Mouse (Mus musculus) lung, adult 18-20 months (tissue): ENCODE results near the gene Ifitm10.
"Not testable (repeated sequence)": the region's sequence is repeated elsewhere in the genome, so short reads cannot be mapped to it uniquely, and the experiment has no call there.

ENCODE experiments used
- DNase-seq, 2 experiments: peaks; one replicate each; pipeline ENCODE4 v3.0.0; 2022; ENCODE audit warnings: mixed read lengths in 2 of 2

Gene Ifitm10

GRCm38 (mm10) chr7:142360743-142361142, 12.8 kb downstream of the Ifitm10 start:
- no peak for DNase-seq

GRCm38 (mm10) chr7:142359129-142359528, 14.4 kb downstream of the Ifitm10 start:
- no peak for DNase-seq

GRCm38 (mm10) chr7:142357566-142357965, 16.0 kb downstream of the Ifitm10 start:
- DNase-seq, result no peak

- no peak for DNase-seq
Measured at GRCm38 (mm10) chr7:142354661-142355233, 18.8 kb downstream of the Ifitm10 start.

- DNase-seq, result peak in 1 of 2 experiments; percentile 44
Measured at GRCm38 (mm10) chr7:142353854-142354253, 19.7 kb downstream of the Ifitm10 start.

GRCm38 (mm10) chr7:142351569-142351968, 22.0 kb downstream of the Ifitm10 start:
- DNase-seq, result no peak

- DNase-seq, result no peak
Measured at GRCm38 (mm10) chr7:142349308-142349961, 24.1 kb downstream of the Ifitm10 start.

- no peak for DNase-seq
Measured at GRCm38 (mm10) chr7:142347542-142347941, 26.0 kb downstream of the Ifitm10 start.

- peak in 1 of 2 experiments; percentile 25 for DNase-seq
Measured at GRCm38 (mm10) chr7:142342247-142342640, 31.3 kb downstream of the Ifitm10 start.

GRCm38 (mm10) chr7:142341564-142342246, 31.8 kb downstream of the Ifitm10 start:
- DNase-seq, result peak in 1 of 2 experiments; percentile 28

GRCm38 (mm10) chr7:142340269-142340970, 33.1 kb downstream of the Ifitm10 start:
- peak; percentile 35 to 58 for DNase-seq

GRCm38 (mm10) chr7:142335151-142335550, 38.4 kb downstream of the Ifitm10 start:
- DNase-seq, result no peak

- DNase-seq, result peak; percentile 74 to 82
Measured at GRCm38 (mm10) chr7:142334246-142334645, 39.3 kb downstream of the Ifitm10 start.

- not testable (repeated sequence) for DNase-seq
Measured at GRCm38 (mm10) chr7:142332741-142333140, 40.8 kb downstream of the Ifitm10 start.

- no peak for DNase-seq
Measured at GRCm38 (mm10) chr7:142331281-142331680, 42.3 kb downstream of the Ifitm10 start.

- peak; percentile 14 to 23 for DNase-seq
Measured at GRCm38 (mm10) chr7:142330271-142330724, 43.3 kb downstream of the Ifitm10 start.

- no peak for DNase-seq
Measured at GRCm38 (mm10) chr7:142328507-142328906, 45.0 kb downstream of the Ifitm10 start.

GRCm38 (mm10) chr7:142326714-142327445, 46.7 kb downstream of the Ifitm10 start:
- DNase-seq, result no peak

- DNase-seq, result no peak
Measured at GRCm38 (mm10) chr7:142323396-142324117, 50.0 kb downstream of the Ifitm10 start.

- DNase-seq, result no peak
Measured at GRCm38 (mm10) chr7:142322641-142323040, 50.9 kb downstream of the Ifitm10 start.

GRCm38 (mm10) chr7:142321637-142322306, 51.8 kb downstream of the Ifitm10 start:
- DNase-seq, result not testable (repeated sequence)
